Mouse (Mus musculus) erythroblast, adult 5-6 weeks (primary cell): Measurements from ENCODE around the gene Cd69. TPM values are rescaled to one million over a fixed set of nuclear protein-coding genes. Genes with fewer than 3 reads are reported as not detected.
A peak's percentile ranks its signal among the peaks of the same experiment; 100 is the strongest.

Experiments
- ATAC-seq: replicated peaks from 2 replicates; pipeline ENCODE4 v1.8.0; 2016; ENCODE audit warnings: moderate number of reproducible peaks, mild to moderate bottlenecking, moderate TSS enrichment, inconsistent platforms; ENCODE audit not compliant: poor library complexity, low FRiP score, severe bottlenecking
- total RNA-seq, 2 experiments: library from RNA; stranded (forward) in 1 of 2; stranded (reverse) in 1 of 2; fragments of 150-400 nt in 1 of 2; fragments of 200-764, 138-1000 nt in 1 of 2; gene quantifications; 2 replicates each; pipeline versions ENCODE4 v1.2.3 to v1.2.4; 2015 to 2017; ENCODE audit warnings: low replicate concordance in 2 of 2

Gene Cd69
- total RNA-seq, 2 experiments from 2014 or later: 3.7 to 4.2 TPM

GRCm38 (mm10) chr6:129232005-129232841, 43.0 kb downstream of the Cd69 start:
- ATAC-seq: no peak

GRCm38 (mm10) chr6:129229774-129230578, 45.3 kb downstream of the Cd69 start:
- peak; percentile 38; the same call in 1 of the 2 replicates for ATAC-seq

GRCm38 (mm10) chr6:129228935-129229773, 46.1 kb downstream of the Cd69 start:
- ATAC-seq: no peak

- no peak for ATAC-seq
Observed at GRCm38 (mm10) chr6:129225078-129225477, 50.2 kb downstream of the Cd69 start.

- no peak for ATAC-seq
Observed at GRCm38 (mm10) chr6:129224090-129224489, 51.1 kb downstream of the Cd69 start.

GRCm38 (mm10) chr6:129223611-129224010, 51.6 kb downstream of the Cd69 start:
- no peak for ATAC-seq

- no peak for ATAC-seq
Observed at GRCm38 (mm10) chr6:129222188-129222800, 52.9 kb downstream of the Cd69 start.

GRCm38 (mm10) chr6:129221053-129221452, 54.2 kb downstream of the Cd69 start:
- no peak for ATAC-seq

- ATAC-seq: peak; percentile 52; the same call in 1 of the 2 replicates
Observed at GRCm38 (mm10) chr6:129219897-129220517, 55.2 kb downstream of the Cd69 start.

- ATAC-seq: no peak
Observed at GRCm38 (mm10) chr6:129218191-129218696, 57.0 kb downstream of the Cd69 start.

Other genes starting within 250 kb of the Cd69 start
- 5.2 and 12.3 TPM in 2 replicates for gene Klrb1f, start 229.5 kb downstream of the Cd69 start, total RNA-seq (2015; ENCODE audit: low replicate concordance)
- 0.84 and 2.5 TPM in 2 replicates for gene Klrb1f, start 229.5 kb downstream of the Cd69 start, total RNA-seq (2017; ENCODE audit: low replicate concordance)
- gene Clec2e, start 174.5 kb downstream of the Cd69 start, total RNA-seq (2015; ENCODE audit: low replicate concordance): not detected in 2 replicates
- not detected in 2 replicates for gene Clec2e, start 174.5 kb downstream of the Cd69 start, total RNA-seq (2017; ENCODE audit: low replicate concordance)
- 4.2 and 9.0 TPM in 2 replicates for gene Clec2d, start 94.8 kb downstream of the Cd69 start, total RNA-seq (2015; ENCODE audit: low replicate concordance)
- 37.6 and 44.3 TPM in 2 replicates for gene Clec2d, start 94.8 kb downstream of the Cd69 start, total RNA-seq (2017; ENCODE audit: low replicate concordance)
- not detected in 2 replicates for gene 4922502D21Rik, start 56.4 kb upstream of the Cd69 start, total RNA-seq (2015; ENCODE audit: low replicate concordance)
- gene 4922502D21Rik, start 56.4 kb upstream of the Cd69 start, total RNA-seq (2017; ENCODE audit: low replicate concordance): not detected in 2 replicates
- gene Clec12a, start 67.3 kb upstream of the Cd69 start, total RNA-seq (2015; ENCODE audit: low replicate concordance): 153 and 181 TPM in 2 replicates
- 93.7 and 116 TPM in 2 replicates for gene Clec12a, start 67.3 kb upstream of the Cd69 start, total RNA-seq (2017; ENCODE audit: low replicate concordance)
- gene Clec12b, start 110.4 kb upstream of the Cd69 start, total RNA-seq (2015; ENCODE audit: low replicate concordance): not detected in 2 replicates
- gene Clec12b, start 110.4 kb upstream of the Cd69 start, total RNA-seq (2017; ENCODE audit: low replicate concordance): not detected in 2 replicates
- 8.6 TPM in 1 of 2 replicates, not detected in the other for gene Clec1b, start 121.9 kb upstream of the Cd69 start, total RNA-seq (2015; ENCODE audit: low replicate concordance)
- 0.56 and 4.3 TPM in 2 replicates for gene Clec1b, start 121.9 kb upstream of the Cd69 start, total RNA-seq (2017; ENCODE audit: low replicate concordance)
- gene Clec9a, start 133.4 kb upstream of the Cd69 start, total RNA-seq (2015; ENCODE audit: low replicate concordance): 0.63 TPM in 1 of 2 replicates, not detected in the other
- gene Clec9a, start 133.4 kb upstream of the Cd69 start, total RNA-seq (2017; ENCODE audit: low replicate concordance): 2.0 and 6.6 TPM in 2 replicates
- gene Clec1a, start 176.6 kb upstream of the Cd69 start, total RNA-seq (2015; ENCODE audit: low replicate concordance): not detected in 2 replicates
- gene Clec1a, start 176.6 kb upstream of the Cd69 start, total RNA-seq (2017; ENCODE audit: low replicate concordance): 0.17 and 1.1 TPM in 2 replicates
- 6.9 and 13.8 TPM in 2 replicates for gene Olr1, start 231.7 kb upstream of the Cd69 start, total RNA-seq (2015; ENCODE audit: low replicate concordance)
- 10.0 and 12.6 TPM in 2 replicates for gene Olr1, start 231.7 kb upstream of the Cd69 start, total RNA-seq (2017; ENCODE audit: low replicate concordance)
- not detected in 2 replicates for gene Tmem52b, start 237.1 kb upstream of the Cd69 start, total RNA-seq (2015; ENCODE audit: low replicate concordance)
- not detected in 2 replicates for gene Tmem52b, start 237.1 kb upstream of the Cd69 start, total RNA-seq (2017; ENCODE audit: low replicate concordance)